Mouse (Mus musculus) mature B cell (primary cell): ENCODE measurements around the gene Olfr611.
"Not testable (repeated sequence)": the region's sequence is repeated elsewhere in the genome, so short reads cannot be mapped to it uniquely, and the experiment has no call there.

Source experiments
- in situ Hi-C: fragments of 300-500 bp; cut with MboI; formaldehyde crosslinking; loops from 2 replicates; pipeline ENCODE4 v1.14.3; 2019

Olfr611 gene

GRCm38 (mm10) chr7:103520746-103521145 lies at the start of gene Olfr611:
Gene Olfr611, minus strand, starts transcription at chr7:103520846.
- in situ Hi-C loops = not testable (repeated sequence)

GRCm38 (mm10) chr7:103569043-103569442 lies 48.4 kb upstream of the Olfr611 start, which contains the start of gene Olfr616:
Gene Olfr616, minus strand, starts transcription at chr7:103569143.
- in situ Hi-C loops = no loop called here

- in situ Hi-C loops = no loop called here
Observed at GRCm38 (mm10) chr7:103555779-103556178, 35.1 kb upstream of the Olfr611 start, which contains the start of gene Olfr615. Gene Olfr615, plus strand, starts transcription at chr7:103556079.

GRCm38 (mm10) chr7:103547774-103548173 lies 27.1 kb upstream of the Olfr611 start, which contains the start of gene Olfr613:
Gene Olfr613, plus strand, starts transcription at chr7:103548074.
- in situ Hi-C loops = no loop called here

GRCm38 (mm10) chr7:103542617-103543016 lies 22.0 kb upstream of the Olfr611 start, which contains the start of gene Olfr612:
Gene Olfr612, minus strand, starts transcription at chr7:103542717.
- in situ Hi-C loops = not testable (repeated sequence)

GRCm38 (mm10) chr7:103512022-103512421 lies 8.6 kb downstream of the Olfr611 start, which contains the start of gene Olfr610:
Gene Olfr610, minus strand, starts transcription at chr7:103512122.
- in situ Hi-C loops = no loop called here

GRCm38 (mm10) chr7:103497962-103498361 lies 22.7 kb downstream of the Olfr611 start, which contains the start of gene Olfr609:
Gene Olfr609, minus strand, starts transcription at chr7:103498062.
- in situ Hi-C loops = no loop called here

GRCm38 (mm10) chr7:103477106-103477505 lies 43.5 kb downstream of the Olfr611 start:
- in situ Hi-C loops = not testable (repeated sequence)

- in situ Hi-C loops = no loop called here
Observed at GRCm38 (mm10) chr7:103469577-103469976, 51.1 kb downstream of the Olfr611 start, which contains the start of gene Olfr608. Gene Olfr608, plus strand, starts transcription at chr7:103469877.
